Mouse (Mus musculus) brain, embryonic 14.5 days (tissue): Measurements from ENCODE around the gene C330007P06Rik.

Experiments used
- CTCF ChIP-seq: fragments of 200-500 bp; IDR thresholded peaks from 2 replicates; pipeline ENCODE4 v1.5.1; 2012; ENCODE audit warnings: inconsistent platforms, mild to moderate bottlenecking, moderate library complexity, borderline replicate concordance; ENCODE audit not compliant: insufficient read depth, insufficient read length; ENCODE audit errors: extremely low read depth
- POLR2A ChIP-seq: fragments of 200-500 bp; IDR thresholded peaks from 2 replicates; pipeline ENCODE4 v1.6.1; 2012; ENCODE audit warnings: mild to moderate bottlenecking, inconsistent platforms, borderline replicate concordance; ENCODE audit not compliant: poor library complexity, insufficient read depth, insufficient read length, severe bottlenecking; ENCODE audit errors: extremely low read depth

DNA sequence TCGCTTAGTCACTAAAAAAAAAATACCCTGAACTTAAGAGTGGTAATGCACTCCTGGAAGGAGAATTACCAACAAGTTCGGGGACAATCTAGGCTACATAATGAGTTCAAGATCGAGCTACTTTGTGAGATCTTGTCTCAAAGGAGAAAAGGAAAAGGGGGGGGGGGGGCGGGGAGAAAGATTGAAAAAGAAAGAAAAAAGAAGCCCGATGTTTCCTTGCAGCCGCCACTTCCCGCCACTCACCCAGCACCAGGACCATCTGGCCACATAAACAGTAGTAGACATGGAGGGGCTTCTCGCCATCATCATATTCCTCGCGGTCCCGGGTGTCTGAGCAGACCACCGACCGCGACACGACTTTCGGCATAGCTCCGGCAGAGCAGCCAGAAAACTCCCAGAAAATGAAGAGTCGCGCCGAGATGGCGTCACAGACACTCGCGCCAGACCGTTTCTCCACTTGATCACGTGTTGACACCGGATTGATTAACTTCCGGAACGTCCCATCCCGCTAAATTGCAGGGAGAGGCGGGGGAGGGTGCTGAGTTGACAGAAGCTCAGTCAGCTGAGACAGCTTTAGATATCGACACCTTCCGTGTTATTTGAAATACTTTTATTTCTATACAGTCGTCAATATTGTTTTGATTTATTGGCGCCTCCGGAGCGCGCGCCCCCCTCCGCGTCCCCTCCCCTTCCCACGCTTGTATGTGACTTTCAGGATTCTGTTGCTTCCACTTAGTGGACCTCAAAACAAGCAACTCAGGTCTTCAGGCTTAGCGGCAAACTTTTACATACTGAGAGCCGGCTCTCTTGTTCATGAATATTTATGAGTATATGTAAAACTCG, 9.9 kb downstream of the C330007P06Rik start:
- TF ChIP-seq CTCF (no peak), POLR2A (no peak)
